Mouse (Mus musculus): ENCODE data around the gene Mical2.

Gene Mical2

DNA sequence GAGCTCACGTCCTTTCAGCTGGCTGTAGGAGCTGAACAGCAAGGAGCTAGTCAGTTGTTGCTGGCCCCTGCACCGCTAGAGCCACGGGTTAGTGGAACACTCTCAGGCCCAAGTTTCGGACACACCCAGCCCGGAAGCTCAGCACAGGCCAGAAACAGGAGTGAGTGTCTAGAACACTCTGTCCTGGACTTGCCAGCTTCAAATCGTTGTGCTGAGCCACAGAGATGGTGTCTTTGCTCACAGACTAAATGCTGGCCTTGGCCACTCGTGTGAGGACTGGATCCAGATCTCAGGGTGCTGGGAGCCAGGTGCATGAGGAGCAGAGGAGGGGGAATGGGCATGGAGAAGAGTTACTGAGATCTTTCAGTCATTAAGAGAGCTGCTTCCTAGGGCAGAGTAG lies 6.1 kb downstream of the Mical2 start:
- Histone ChIP-seq H3K9me3 (ENCODE audit: low read length) (no peaks in the 10 kb centered on the region), H3K4me1 (replicated peaks; ENCODE audit: low read depth, low read length) (peaks cover 12% of the 10 kb centered on the region), H3K36me3 (ENCODE audit: insufficient read depth, low read length) (no peaks in the 10 kb centered on the region), H3K27me3 (ENCODE audit: insufficient read depth, low read length) (peaks cover 42% of the 10 kb centered on the region), H3K4me3 (replicated peaks; ENCODE audit: low read length) (no peak overlapping the region)
- TF ChIP-seq CTCF (conservative IDR thresholded peaks at IDR 0.05; ENCODE audit: low read length) (no peak), NANOG (IDR thresholded peaks at IDR 0.05; ENCODE audit: borderline replicate concordance, low read length) (no peak), POU5F1 (IDR thresholded peaks at IDR 0.05; ENCODE audit: borderline replicate concordance, low read length) (no peak)

DNA sequence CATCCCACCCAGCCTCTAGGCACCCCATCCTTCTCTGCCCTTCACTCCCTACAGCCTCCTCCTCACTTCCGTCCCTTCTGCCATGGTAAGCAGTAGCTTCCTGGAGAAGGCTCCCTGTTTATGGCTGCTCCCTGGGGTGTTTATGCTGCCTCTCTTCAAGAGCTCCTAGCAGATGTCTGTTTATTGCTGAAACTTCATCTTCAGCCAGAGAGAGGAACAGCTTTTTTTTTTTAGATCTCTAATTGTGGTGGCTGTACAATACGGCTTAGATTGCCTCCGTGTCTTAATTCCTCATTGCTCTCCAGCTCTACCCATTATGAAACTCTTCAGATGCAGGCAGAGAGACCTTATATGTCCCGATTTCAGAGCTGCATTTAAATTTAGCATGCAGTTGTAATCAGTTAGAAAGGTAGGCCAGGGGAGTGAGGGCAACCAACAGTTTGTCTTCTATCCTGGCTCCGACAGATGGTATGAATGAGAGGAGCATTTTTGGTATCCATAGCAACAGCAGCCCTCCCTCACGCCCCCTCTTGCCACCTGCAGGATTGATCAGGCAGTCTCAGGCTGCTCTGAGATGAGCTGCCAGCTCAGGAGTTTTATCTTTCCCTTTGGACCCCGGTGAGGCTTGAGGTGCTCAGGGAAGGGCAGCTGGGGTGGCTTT lies 7.8 kb downstream of the Mical2 start:
- Histone ChIP-seq H3K4me1 (replicated peaks; ENCODE audit: low read depth, low read length) (no peaks in the 10 kb centered on the region), H3K9me3 (ENCODE audit: low read length) (no peaks in the 10 kb centered on the region), H3K4me3 (replicated peaks; ENCODE audit: low read length) (no peak overlapping the region), H3K36me3 (ENCODE audit: insufficient read depth, low read length) (no peaks in the 10 kb centered on the region), H3K27me3 (ENCODE audit: insufficient read depth, low read length) (peaks cover 29% of the 10 kb centered on the region)
- TF ChIP-seq NANOG (IDR thresholded peaks at IDR 0.05; ENCODE audit: borderline replicate concordance, low read length) = no peak

DNA sequence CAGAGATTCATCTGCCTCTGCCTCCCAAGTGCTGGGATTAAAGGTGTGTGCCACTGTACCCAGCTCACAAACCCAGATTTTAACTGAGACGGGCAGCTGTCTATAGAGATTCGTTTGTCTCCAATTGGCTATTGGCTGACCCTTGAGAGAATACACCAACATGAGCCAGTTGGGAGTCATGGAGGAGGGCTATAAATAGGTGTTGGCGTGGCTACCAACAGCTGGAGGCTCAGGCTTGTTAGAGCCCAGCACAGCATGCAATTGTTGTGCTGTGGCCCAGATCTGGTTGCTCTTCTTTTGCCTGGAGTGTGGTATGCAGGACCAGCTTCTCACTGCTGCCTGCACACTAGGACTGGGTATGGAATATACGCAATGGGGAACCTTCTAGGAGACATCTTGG lies 8.8 kb downstream of the Mical2 start:
- Histone ChIP-seq H3K4me1 (replicated peaks; ENCODE audit: low read depth, low read length) (no peaks in the 10 kb centered on the region), H3K36me3 (ENCODE audit: insufficient read depth, low read length) (no peaks in the 10 kb centered on the region), H3K27me3 (ENCODE audit: insufficient read depth, low read length) (peaks cover 26% of the 10 kb centered on the region), H3K9me3 (ENCODE audit: low read length) (no peaks in the 10 kb centered on the region), H3K4me3 (replicated peaks; ENCODE audit: low read length) (no peak overlapping the region)
- TF ChIP-seq NANOG (IDR thresholded peaks at IDR 0.05; ENCODE audit: borderline replicate concordance, low read length) = no peak
- no peak for TF ChIP-seq CTCF (conservative IDR thresholded peaks at IDR 0.05; ENCODE audit: low read length)
- TF ChIP-seq POU5F1 (IDR thresholded peaks at IDR 0.05; ENCODE audit: borderline replicate concordance, low read length) = no peak

DNA sequence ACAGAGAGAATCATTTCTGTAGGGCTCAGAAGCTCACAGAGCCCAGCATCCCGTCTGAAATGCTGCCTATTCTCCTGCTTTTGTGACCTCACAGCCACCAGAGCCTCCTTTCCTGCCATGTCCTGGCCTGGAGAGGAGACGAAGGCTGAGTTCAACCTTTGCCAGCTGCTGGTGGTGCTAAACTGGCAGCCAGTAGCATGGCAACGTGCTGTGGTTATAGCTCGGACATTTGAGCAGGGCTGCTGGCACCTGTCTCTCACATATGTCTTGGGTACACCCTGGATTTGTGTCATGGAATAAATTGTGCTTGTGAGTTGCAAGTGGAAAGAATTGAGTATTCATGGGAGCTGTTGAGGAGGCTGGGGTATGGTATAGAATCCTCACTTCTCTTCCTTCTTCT lies 9.8 kb downstream of the Mical2 start:
- H3K36me3 ChIP-seq (ENCODE audit: insufficient read depth, low read length) = no peaks in the 10 kb centered on the region
- H3K4me3 ChIP-seq (replicated peaks; ENCODE audit: low read length) = no peak overlapping the region
- H3K27me3 ChIP-seq (ENCODE audit: insufficient read depth, low read length) = peaks cover 27% of the 10 kb centered on the region
- H3K9me3 ChIP-seq (ENCODE audit: low read length) = no peaks in the 10 kb centered on the region
- H3K4me1 ChIP-seq (replicated peaks; ENCODE audit: low read depth, low read length) = no peaks in the 10 kb centered on the region
- no peak for TF ChIP-seq NANOG (IDR thresholded peaks at IDR 0.05; ENCODE audit: borderline replicate concordance, low read length)
- TF ChIP-seq POU5F1 (IDR thresholded peaks at IDR 0.05; ENCODE audit: borderline replicate concordance, low read length) = no peak
- TF ChIP-seq CTCF (conservative IDR thresholded peaks at IDR 0.05; ENCODE audit: low read length) = no peak

DNA sequence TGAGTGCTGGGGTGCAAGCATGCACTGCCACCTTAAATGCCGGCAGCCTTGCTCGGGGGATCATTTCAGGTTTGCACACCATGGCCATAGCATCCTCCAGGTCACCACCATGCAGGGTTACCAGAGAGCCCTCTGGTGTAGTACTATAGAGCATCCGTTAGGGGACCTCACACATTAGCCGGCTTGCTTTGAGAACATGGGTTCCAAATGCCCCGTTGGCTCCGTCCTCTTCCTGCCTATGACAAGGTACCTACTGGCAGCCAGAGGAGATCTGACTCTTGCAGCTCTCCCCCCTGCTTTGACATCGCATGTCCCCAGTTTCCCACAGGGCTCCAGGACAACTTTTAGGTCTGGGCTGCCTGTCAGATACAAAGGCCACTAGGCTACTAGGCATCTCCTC lies 11.6 kb downstream of the Mical2 start:
- no peaks in the 10 kb centered on the region for H3K9me3 ChIP-seq (ENCODE audit: low read length)
- H3K4me3 ChIP-seq (replicated peaks; ENCODE audit: low read length) = no peak overlapping the region
- H3K27me3 ChIP-seq (ENCODE audit: insufficient read depth, low read length) = peaks cover 31% of the 10 kb centered on the region
- no peaks in the 10 kb centered on the region for H3K36me3 ChIP-seq (ENCODE audit: insufficient read depth, low read length)
- no peak for TF ChIP-seq NANOG (IDR thresholded peaks at IDR 0.05; ENCODE audit: borderline replicate concordance, low read length)
- no peak for TF ChIP-seq POU5F1 (IDR thresholded peaks at IDR 0.05; ENCODE audit: borderline replicate concordance, low read length)
- TF ChIP-seq CTCF (conservative IDR thresholded peaks at IDR 0.05; ENCODE audit: low read length) = no peak
- no peaks in the 10 kb centered on the region for H3K4me1 ChIP-seq (replicated peaks; ENCODE audit: low read depth, low read length)

DNA sequence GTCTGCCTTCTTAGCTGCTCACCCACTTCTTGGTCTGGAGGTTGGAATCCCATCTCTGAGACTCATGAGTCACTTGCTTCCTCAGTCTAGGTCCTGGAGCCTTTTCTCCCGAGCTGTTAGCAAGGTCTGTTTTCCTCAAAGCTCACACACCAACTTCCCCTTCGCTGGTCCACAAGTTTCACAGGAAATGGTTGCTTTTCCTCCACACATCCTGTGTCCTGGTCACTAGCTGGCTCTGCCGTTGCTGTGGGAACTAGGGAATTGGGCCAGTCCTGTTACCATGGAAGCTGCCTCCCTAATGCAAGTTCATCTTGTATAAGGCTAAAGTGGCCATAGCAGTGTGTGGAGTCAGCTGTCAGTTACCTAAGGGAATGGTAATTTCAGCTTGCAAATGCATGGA lies 12.2 kb downstream of the Mical2 start:
- TF ChIP-seq POU5F1 (IDR thresholded peaks at IDR 0.05; ENCODE audit: borderline replicate concordance, low read length) (no peak), NANOG (IDR thresholded peaks at IDR 0.05; ENCODE audit: borderline replicate concordance, low read length) (no peak), CTCF (conservative IDR thresholded peaks at IDR 0.05; ENCODE audit: low read length) (no peak)
- Histone ChIP-seq H3K36me3 (ENCODE audit: insufficient read depth, low read length) (no peaks in the 10 kb centered on the region), H3K4me1 (replicated peaks; ENCODE audit: low read depth, low read length) (no peaks in the 10 kb centered on the region), H3K9me3 (ENCODE audit: low read length) (no peaks in the 10 kb centered on the region), H3K27me3 (ENCODE audit: insufficient read depth, low read length) (peaks cover 31% of the 10 kb centered on the region), H3K4me3 (replicated peaks; ENCODE audit: low read length) (no peak overlapping the region)

DNA sequence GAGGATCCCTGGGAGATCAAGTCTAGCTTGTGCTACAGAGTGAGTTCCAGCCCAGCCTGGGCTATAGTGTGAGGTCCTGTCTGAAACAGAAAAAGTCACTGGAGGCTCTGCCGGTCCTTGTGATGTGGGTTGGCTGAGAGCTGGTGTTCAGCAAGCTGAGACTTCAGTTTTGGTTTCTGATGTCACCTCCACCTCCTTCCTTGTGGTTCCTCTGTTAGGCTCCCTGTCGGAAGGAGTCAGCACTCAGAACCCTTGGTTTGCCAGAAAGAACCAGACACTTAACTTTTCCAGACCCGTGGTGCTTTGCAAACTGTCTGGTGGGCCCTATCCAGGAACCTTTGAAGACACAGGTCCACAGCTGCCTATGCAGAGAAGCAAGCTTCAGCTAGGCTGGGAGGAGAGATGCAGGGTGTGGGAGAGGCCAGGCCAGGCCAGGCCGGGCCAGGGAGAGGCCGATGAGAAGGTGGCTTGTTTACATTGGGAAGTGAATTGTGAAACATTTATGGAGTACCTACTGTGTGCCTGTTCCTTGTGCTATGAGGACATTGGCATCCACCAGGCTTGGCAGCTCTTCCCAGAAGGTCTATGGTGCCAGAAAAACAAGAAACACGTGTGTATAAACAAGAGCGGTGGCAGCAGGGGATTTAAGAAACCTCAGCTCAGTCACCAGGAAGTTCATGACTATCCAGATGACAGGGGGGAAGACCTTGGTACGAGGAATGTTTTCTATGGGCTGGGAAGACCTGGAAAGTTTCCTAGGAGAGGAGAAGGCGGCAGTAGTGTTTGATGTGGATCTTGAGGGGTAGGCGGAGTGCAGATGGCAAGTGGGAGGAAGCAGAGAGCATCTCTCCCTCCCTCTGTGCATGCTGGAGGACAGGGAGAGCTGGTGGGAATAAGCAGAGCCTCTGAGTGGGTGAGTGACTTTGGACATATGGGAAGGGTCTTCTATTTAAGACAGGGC lies 13.4 kb downstream of the Mical2 start:
- Histone ChIP-seq H3K27me3 (ENCODE audit: insufficient read depth, low read length) (peaks cover 25% of the 10 kb centered on the region), H3K4me3 (replicated peaks; ENCODE audit: low read length) (no peak overlapping the region), H3K36me3 (ENCODE audit: insufficient read depth, low read length) (no peaks in the 10 kb centered on the region), H3K9me3 (ENCODE audit: low read length) (no peaks in the 10 kb centered on the region), H3K4me1 (replicated peaks; ENCODE audit: low read depth, low read length) (peaks cover under 1% of the 10 kb centered on the region; the same call in 1 of the 2 replicates)
- TF ChIP-seq POU5F1 (IDR thresholded peaks at IDR 0.05; ENCODE audit: borderline replicate concordance, low read length) = no peak
- no peak for TF ChIP-seq NANOG (IDR thresholded peaks at IDR 0.05; ENCODE audit: borderline replicate concordance, low read length)
- no peak for TF ChIP-seq CTCF (conservative IDR thresholded peaks at IDR 0.05; ENCODE audit: low read length)

DNA sequence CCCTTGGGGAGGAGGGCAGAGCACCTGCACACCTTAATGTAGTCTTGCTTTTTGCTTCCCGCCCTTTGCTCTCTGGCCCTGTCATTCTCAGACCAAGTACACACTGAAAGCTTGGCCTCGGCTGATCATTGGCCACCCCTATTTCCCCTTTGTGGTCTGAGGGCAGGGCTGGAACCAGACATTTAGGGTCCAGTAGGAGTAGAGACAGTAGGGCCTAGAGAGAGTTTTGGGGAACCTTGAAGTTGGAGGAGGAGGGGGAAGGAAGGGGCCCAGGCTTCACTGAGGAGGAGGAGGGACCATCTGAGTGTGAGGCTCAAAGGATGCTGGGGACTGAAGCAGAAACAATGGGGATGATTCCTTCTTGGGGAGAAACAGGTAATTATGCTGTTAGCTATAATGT lies 15.1 kb downstream of the Mical2 start:
- H3K4me3 ChIP-seq (replicated peaks; ENCODE audit: low read length) = no peak overlapping the region
- TF ChIP-seq POU5F1 (IDR thresholded peaks at IDR 0.05; ENCODE audit: borderline replicate concordance, low read length) = no peak
- TF ChIP-seq NANOG (IDR thresholded peaks at IDR 0.05; ENCODE audit: borderline replicate concordance, low read length) = no peak
- TF ChIP-seq CTCF (conservative IDR thresholded peaks at IDR 0.05; ENCODE audit: low read length) = no peak

More for the DNA sequence above, 15.1 kb downstream of the Mical2 start:
- Histone ChIP-seq H3K4me1 (replicated peaks; ENCODE audit: low read depth, low read length) (peaks cover 7% of the 10 kb centered on the region; the same call in 1 of the 2 replicates), H3K27me3 (ENCODE audit: insufficient read depth, low read length) (peaks cover 15% of the 10 kb centered on the region; the same call in 1 of the 2 replicates), H3K9me3 (ENCODE audit: low read length) (no peaks in the 10 kb centered on the region), H3K36me3 (ENCODE audit: insufficient read depth, low read length) (no peaks in the 10 kb centered on the region)

All from E14TG2a.4 (cell line).